Mouse (Mus musculus): ENCODE results near the gene Tacr1. TPM values are rescaled to one million over a fixed set of nuclear protein-coding genes. Genes with fewer than 3 reads are reported as not detected.
A peak's percentile ranks its signal among the peaks of the same experiment; 100 is the strongest.

The Tacr1 gene
- total and polyA plus RNA-seq, 3 experiments: not detected

- H3K9ac ChIP-seq (ENCODE audit: control insufficient read depth, low read depth, low read length, poor library complexity, severe bottlenecking): no peak overlapping the region
- no peaks in the 10 kb centered on the region for H3K4me1 ChIP-seq (ENCODE audit: control insufficient read depth in 1 of 2, insufficient read depth in 2 of 2, low read length in 2 of 2)
- H3K27me3 ChIP-seq (ENCODE audit: control insufficient read depth in 1 of 2, insufficient read depth in 2 of 2, low read length in 2 of 2): no peaks in the 10 kb centered on the region
- no peak for TF ChIP-seq ZMIZ1 (IDR thresholded peaks at IDR 0.05; ENCODE audit: low read depth, low read length)
- H3K4me3 ChIP-seq (ENCODE audit: control insufficient read depth in 1 of 2, insufficient read depth in 1 of 2, low read depth in 2 of 2, low read length in 2 of 2): no peak overlapping the region
- no peak for DNase-seq (ENCODE audit: low read depth, low spot score)
- H3K9me3 ChIP-seq (replicated peaks; ENCODE audit: insufficient read depth, low read length): no peaks in the 10 kb centered on the region
- H3K27ac ChIP-seq (ENCODE audit: control insufficient read depth, low read depth, low read length): no peak overlapping the region
- H3K36me3 ChIP-seq (ENCODE audit: control insufficient read depth in 1 of 2, insufficient read depth in 2 of 2, low read length in 2 of 2): no peaks in the 10 kb centered on the region
- no peaks in the 10 kb centered on the region for H3K79me2 ChIP-seq (ENCODE audit: control insufficient read depth, insufficient read depth, low read length, poor library complexity)
These were observed 16.2 kb downstream of the Tacr1 start for GRCm38 (mm10) chr6:82418367-82418766.

- Histone ChIP-seq H3K27me3 (ENCODE audit: control insufficient read depth in 1 of 2, insufficient read depth in 2 of 2, low read length in 2 of 2) (no peaks in the 10 kb centered on the region), H3K36me3 (ENCODE audit: control insufficient read depth in 1 of 2, insufficient read depth in 2 of 2, low read length in 2 of 2) (no peaks in the 10 kb centered on the region), H3K4me1 (ENCODE audit: control insufficient read depth in 1 of 2, insufficient read depth in 2 of 2, low read length in 2 of 2) (no peaks in the 10 kb centered on the region), H3K79me2 (ENCODE audit: control insufficient read depth, insufficient read depth, low read length, poor library complexity) (no peaks in the 10 kb centered on the region), H3K27ac (ENCODE audit: control insufficient read depth, low read depth, low read length) (no peak overlapping the region), H3K9me3 (replicated peaks; ENCODE audit: insufficient read depth, low read length) (no peaks in the 10 kb centered on the region), H3K4me3 (ENCODE audit: control insufficient read depth in 1 of 2, insufficient read depth in 1 of 2, low read depth in 2 of 2, low read length in 2 of 2) (no peak overlapping the region), H3K9ac (ENCODE audit: control insufficient read depth, low read depth, low read length, poor library complexity, severe bottlenecking) (no peak overlapping the region)
- no peak for DNase-seq (ENCODE audit: low read depth, low spot score)
- TF ChIP-seq NELFE (IDR thresholded peaks at IDR 0.05; ENCODE audit: low read depth, low read length) (no peak), JUND (IDR thresholded peaks at IDR 0.05; ENCODE audit: low read depth, low read length) (no peak)
These were observed 18.1 kb downstream of the Tacr1 start for GRCm38 (mm10) chr6:82420222-82420621.

- TF ChIP-seq NELFE (IDR thresholded peaks at IDR 0.05; ENCODE audit: low read depth, low read length) (no peak), CHD2 (IDR thresholded peaks at IDR 0.05; ENCODE audit: low read length) (no peak), E2F4 (IDR thresholded peaks at IDR 0.05; ENCODE audit: borderline replicate concordance, low read depth, low read length) (no peak), CTCF (IDR thresholded peaks at IDR 0.05 in 2 of 3, conservative IDR thresholded peaks at IDR 0.05 in 1 of 3; ENCODE audit: control insufficient read depth in 1 of 3, insufficient read depth in 1 of 3, low read depth in 2 of 3, low read length in 3 of 3, poor library complexity in 1 of 3, severe bottlenecking in 1 of 3) (peak in 2 of 3 experiments; percentile 19 to 28; a peak in 3 of 6 replicates)
- Histone ChIP-seq H3K36me3 (ENCODE audit: control insufficient read depth in 1 of 2, insufficient read depth in 2 of 2, low read length in 2 of 2) (no peaks in the 10 kb centered on the region), H3K9ac (ENCODE audit: control insufficient read depth, low read depth, low read length, poor library complexity, severe bottlenecking) (no peak overlapping the region), H3K27ac (ENCODE audit: control insufficient read depth, low read depth, low read length) (no peak overlapping the region), H3K4me3 (ENCODE audit: control insufficient read depth in 1 of 2, insufficient read depth in 1 of 2, low read depth in 2 of 2, low read length in 2 of 2) (no peak overlapping the region), H3K4me1 (ENCODE audit: control insufficient read depth in 1 of 2, insufficient read depth in 2 of 2, low read length in 2 of 2) (no peaks in the 10 kb centered on the region), H3K27me3 (ENCODE audit: control insufficient read depth in 1 of 2, insufficient read depth in 2 of 2, low read length in 2 of 2) (no peaks in the 10 kb centered on the region), H3K79me2 (ENCODE audit: control insufficient read depth, insufficient read depth, low read length, poor library complexity) (no peaks in the 10 kb centered on the region), H3K9me3 (replicated peaks; ENCODE audit: insufficient read depth, low read length) (no peaks in the 10 kb centered on the region)
- DNase-seq (ENCODE audit: low read depth, low spot score): peak; percentile 5
These were observed 26.8 kb downstream of the Tacr1 start for GRCm38 (mm10) chr6:82428890-82429289.

GRCm38 (mm10) chr6:82429766-82430165 lies 27.6 kb downstream of the Tacr1 start:
- no peak overlapping the region for H3K4me3 ChIP-seq (ENCODE audit: control insufficient read depth in 1 of 2, insufficient read depth in 1 of 2, low read depth in 2 of 2, low read length in 2 of 2)
- no peaks in the 10 kb centered on the region for H3K9me3 ChIP-seq (replicated peaks; ENCODE audit: insufficient read depth, low read length)
- no peak for DNase-seq (ENCODE audit: low read depth, low spot score)
- no peak overlapping the region for H3K27ac ChIP-seq (ENCODE audit: control insufficient read depth, low read depth, low read length)
- no peak for TF ChIP-seq MAFK (IDR thresholded peaks at IDR 0.05; ENCODE audit: borderline replicate concordance, low read depth, low read length)
- no peak for TF ChIP-seq CHD1 (IDR thresholded peaks at IDR 0.05; ENCODE audit: low read depth, low read length)
- TF ChIP-seq ZMIZ1 (IDR thresholded peaks at IDR 0.05; ENCODE audit: low read depth, low read length): no peak
- TF ChIP-seq ZC3H11A (IDR thresholded peaks at IDR 0.05; ENCODE audit: low read depth, low read length): no peak
- no peak overlapping the region for H3K9ac ChIP-seq (ENCODE audit: control insufficient read depth, low read depth, low read length, poor library complexity, severe bottlenecking)
- H3K36me3 ChIP-seq (ENCODE audit: control insufficient read depth in 1 of 2, insufficient read depth in 2 of 2, low read length in 2 of 2): no peaks in the 10 kb centered on the region
- H3K4me1 ChIP-seq (ENCODE audit: control insufficient read depth in 1 of 2, insufficient read depth in 2 of 2, low read length in 2 of 2): no peaks in the 10 kb centered on the region
- no peaks in the 10 kb centered on the region for H3K79me2 ChIP-seq (ENCODE audit: control insufficient read depth, insufficient read depth, low read length, poor library complexity)
- H3K27me3 ChIP-seq (ENCODE audit: control insufficient read depth in 1 of 2, insufficient read depth in 2 of 2, low read length in 2 of 2): no peaks in the 10 kb centered on the region

All from MEL (cell line).